Mouse (Mus musculus) lung, postnatal 4 days (tissue): Measurements from ENCODE around the gene Pdk2.

ENCODE experiments used
- DNase-seq, 2 experiments: peaks; one replicate each; pipeline ENCODE4 v3.0.0; 2021

The Pdk2 gene

GRCm38 (mm10) chr11:95001584-95002347 is 39.4 kb downstream of the Pdk2 start:
- DNase-seq = peak in 1 of 2 experiments; percentile 16

- DNase-seq = peak; percentile 77 to 83
Measured at GRCm38 (mm10) chr11:95001058-95001457, 40.1 kb downstream of the Pdk2 start.

GRCm38 (mm10) chr11:95000548-95000947 is 40.6 kb downstream of the Pdk2 start:
- peak; percentile 78 to 85 for DNase-seq

- peak in 1 of 2 experiments; percentile 23 for DNase-seq
Measured at GRCm38 (mm10) chr11:95000128-95000527, 41.0 kb downstream of the Pdk2 start.

GRCm38 (mm10) chr11:94998041-94998531 is 43.1 kb downstream of the Pdk2 start:
- peak in 1 of 2 experiments; percentile 47 for DNase-seq

- DNase-seq = peak; percentile 30 to 37
Measured at GRCm38 (mm10) chr11:94997596-94997995, 43.6 kb downstream of the Pdk2 start.

- peak in 1 of 2 experiments; percentile 18 for DNase-seq
Measured at GRCm38 (mm10) chr11:94996984-94997383, 44.2 kb downstream of the Pdk2 start.

- DNase-seq = no peak
Measured at GRCm38 (mm10) chr11:94996101-94996500, 45.1 kb downstream of the Pdk2 start.

- DNase-seq = peak in 1 of 2 experiments; percentile 21
Measured at GRCm38 (mm10) chr11:94994947-94995772, 46.0 kb downstream of the Pdk2 start.

- peak; percentile 44 to 58 for DNase-seq
Measured at GRCm38 (mm10) chr11:94994208-94994814, 46.8 kb downstream of the Pdk2 start.

GRCm38 (mm10) chr11:94992754-94993606 is 48.2 kb downstream of the Pdk2 start:
- DNase-seq = peak; percentile 66

- peak; percentile 31 to 39 for DNase-seq
Measured at GRCm38 (mm10) chr11:94992480-94992753, 48.7 kb downstream of the Pdk2 start.

- DNase-seq = peak; percentile 69 to 74
Measured at GRCm38 (mm10) chr11:94991641-94992479, 49.3 kb downstream of the Pdk2 start.

GRCm38 (mm10) chr11:94990749-94991577 is 50.2 kb downstream of the Pdk2 start, which contains the start of gene Ppp1r9b:
Ppp1r9b (plus strand) TSS chr11:94991035.
- peak; percentile 95 to 96 for DNase-seq

- no peak for DNase-seq
Measured at GRCm38 (mm10) chr11:94990102-94990748, 50.9 kb downstream of the Pdk2 start.

GRCm38 (mm10) chr11:94989562-94990017 is 51.6 kb downstream of the Pdk2 start:
- DNase-seq = peak; percentile 85

- peak in 1 of 2 experiments; percentile 42 for DNase-seq
Measured at GRCm38 (mm10) chr11:94988780-94989561, 52.2 kb downstream of the Pdk2 start.

GRCm38 (mm10) chr11:94987851-94988250 is 53.3 kb downstream of the Pdk2 start:
- peak in 1 of 2 experiments; percentile 35 for DNase-seq

GRCm38 (mm10) chr11:94987341-94987740 is 53.8 kb downstream of the Pdk2 start:
- DNase-seq = no peak
